Mouse (Mus musculus): Measurements from ENCODE around the gene Zfp276. TPM values are rescaled to one million over a fixed set of nuclear protein-coding genes. Genes with fewer than 3 reads are reported as not detected.
A peak's percentile ranks its signal among the peaks of the same experiment; 100 is the strongest.

The Zfp276 gene
- polyA plus RNA-seq, 1 experiment from 2014 or later, result 26.3 TPM

GRCm38 (mm10) chr8:123232553-123232952, 21.4 kb upstream of the Zfp276 start:
- H3K36me3 ChIP-seq, result peaks cover 33% of the 10 kb centered on the region
- H3K4me2 ChIP-seq (replicated peaks), result no peak overlapping the region
- H3K4me3 ChIP-seq (replicated peaks), result no peak overlapping the region
- WGBS, result 46% methylated on average over 7 of the region's 7 CpGs
- peaks cover 41% of the 10 kb centered on the region for H3K27me3 ChIP-seq
- H3K9me3 ChIP-seq, result no peaks in the 10 kb centered on the region
- peaks cover 30% of the 10 kb centered on the region for H3K4me1 ChIP-seq (replicated peaks)
- no peak for ATAC-seq
- no peak overlapping the region for H3K27ac ChIP-seq
- no peak overlapping the region for H3K9ac ChIP-seq (replicated peaks)

- H3K27ac ChIP-seq, result no peak overlapping the region
- H3K36me3 ChIP-seq, result peaks cover 26% of the 10 kb centered on the region
- H3K27me3 ChIP-seq, result peaks cover 41% of the 10 kb centered on the region
- H3K4me3 ChIP-seq (replicated peaks), result no peak overlapping the region
- H3K9ac ChIP-seq (replicated peaks), result no peak overlapping the region
- 55% methylated on average over 13 of the region's 13 CpGs for WGBS
- H3K4me2 ChIP-seq (replicated peaks), result no peak overlapping the region
- no peak for ATAC-seq
- peaks cover 30% of the 10 kb centered on the region for H3K4me1 ChIP-seq (replicated peaks)
- no peaks in the 10 kb centered on the region for H3K9me3 ChIP-seq
These were observed 20.7 kb upstream of the Zfp276 start for GRCm38 (mm10) chr8:123233300-123233699.

- 82% methylated on average over 11 of the region's 11 CpGs for whole genome bisulfite sequencing
- Histone ChIP-seq H3K4me2 (replicated peaks) (no peak overlapping the region), H3K9ac (replicated peaks) (no peak overlapping the region), H3K4me3 (replicated peaks) (no peak overlapping the region), H3K4me1 (replicated peaks) (peaks cover 30% of the 10 kb centered on the region), H3K9me3 (no peaks in the 10 kb centered on the region), H3K27me3 (peaks cover 41% of the 10 kb centered on the region), H3K27ac (no peak overlapping the region), H3K36me3 (peaks cover 21% of the 10 kb centered on the region)
- no peak for ATAC-seq
These were observed 20.2 kb upstream of the Zfp276 start for GRCm38 (mm10) chr8:123233760-123234159.

GRCm38 (mm10) chr8:123234918-123235519, 19.0 kb upstream of the Zfp276 start:
- peak overlapping the region; percentile 74 for H3K4me2 ChIP-seq (replicated peaks)
- WGBS, result 29% methylated on average over 13 of the region's 13 CpGs
- peak; percentile 12 for ATAC-seq
- peak overlapping the region; percentile 68 for H3K9ac ChIP-seq (replicated peaks)
- no peaks in the 10 kb centered on the region for H3K9me3 ChIP-seq
- peaks cover 30% of the 10 kb centered on the region for H3K4me1 ChIP-seq (replicated peaks)
- H3K27ac ChIP-seq, result no peak overlapping the region
- peak overlapping the region; percentile 42 for H3K4me3 ChIP-seq (replicated peaks)
- H3K36me3 ChIP-seq, result peaks cover 10% of the 10 kb centered on the region
- peaks cover 41% of the 10 kb centered on the region for H3K27me3 ChIP-seq

GRCm38 (mm10) chr8:123235520-123236497, 18.2 kb upstream of the Zfp276 start, which contains the start of gene Spata2l:
Gene Spata2l (minus strand): TSS chr8:123236233.
- Histone ChIP-seq H3K4me1 (replicated peaks) (peaks cover 30% of the 10 kb centered on the region), H3K27ac (no peak within 1 kb of the TSS), H3K4me3 (replicated peaks) (peak within 1 kb of the TSS; percentile 42), H3K36me3 (0 out of 2 replicates have a peak, but pooled peaks cover 3% of the 10 kb centered on the region), H3K4me2 (replicated peaks) (peak within 1 kb of the TSS; percentile 74), H3K9me3 (no peaks in the 10 kb centered on the region), H3K9ac (replicated peaks) (peak within 1 kb of the TSS; percentile 68), H3K27me3 (peaks cover 41% of the 10 kb centered on the region)
- 1% methylated on average over 56 of the region's 57 CpGs for WGBS
- ATAC-seq, result peak; percentile 73

GRCm38 (mm10) chr8:123239398-123239797, 14.6 kb upstream of the Zfp276 start:
- no peak for ATAC-seq
- Histone ChIP-seq H3K27me3 (peaks cover 27% of the 10 kb centered on the region), H3K36me3 (peaks cover 31% of the 10 kb centered on the region), H3K4me3 (replicated peaks) (no peak overlapping the region), H3K9ac (replicated peaks) (no peak overlapping the region), H3K4me2 (replicated peaks) (no peak overlapping the region), H3K27ac (no peak overlapping the region), H3K9me3 (no peaks in the 10 kb centered on the region), H3K4me1 (replicated peaks) (peaks cover 21% of the 10 kb centered on the region)
- 83% methylated on average over 10 of the region's 10 CpGs for WGBS

- no peak for ATAC-seq
- Histone ChIP-seq H3K4me1 (replicated peaks) (no peaks in the 10 kb centered on the region), H3K4me2 (replicated peaks) (no peak overlapping the region), H3K4me3 (replicated peaks) (no peak overlapping the region), H3K27ac (no peak overlapping the region), H3K36me3 (peaks cover 61% of the 10 kb centered on the region), H3K9me3 (no peaks in the 10 kb centered on the region), H3K9ac (replicated peaks) (no peak overlapping the region), H3K27me3 (no peaks in the 10 kb centered on the region)
- WGBS, result 92% methylated on average over 7 of the region's 7 CpGs
These were observed 11.7 kb upstream of the Zfp276 start for GRCm38 (mm10) chr8:123242107-123242923.

GRCm38 (mm10) chr8:123243053-123243452, 10.9 kb upstream of the Zfp276 start:
- Histone ChIP-seq H3K27ac (no peak overlapping the region), H3K36me3 (peaks cover 68% of the 10 kb centered on the region), H3K4me3 (replicated peaks) (no peak overlapping the region), H3K4me1 (replicated peaks) (no peaks in the 10 kb centered on the region), H3K27me3 (no peaks in the 10 kb centered on the region), H3K9me3 (no peaks in the 10 kb centered on the region), H3K4me2 (replicated peaks) (no peak overlapping the region), H3K9ac (replicated peaks) (no peak overlapping the region)
- no peak for ATAC-seq
- 70% methylated on average over 11 of the region's 11 CpGs for WGBS

GRCm38 (mm10) chr8:123244382-123244781, 9.6 kb upstream of the Zfp276 start:
- Histone ChIP-seq H3K4me1 (replicated peaks) (no peaks in the 10 kb centered on the region), H3K27me3 (no peaks in the 10 kb centered on the region), H3K9me3 (no peaks in the 10 kb centered on the region), H3K36me3 (peaks cover 81% of the 10 kb centered on the region), H3K27ac (no peak overlapping the region), H3K4me3 (replicated peaks) (no peak overlapping the region), H3K9ac (replicated peaks) (no peak overlapping the region), H3K4me2 (replicated peaks) (no peak overlapping the region)
- 94% methylated on average over 4 of the region's 4 CpGs for WGBS
- ATAC-seq, result no peak

GRCm38 (mm10) chr8:123245543-123245942, 8.5 kb upstream of the Zfp276 start:
- no peaks in the 10 kb centered on the region for H3K27me3 ChIP-seq
- peaks cover 93% of the 10 kb centered on the region for H3K36me3 ChIP-seq
- no peak overlapping the region for H3K4me2 ChIP-seq (replicated peaks)
- 93% methylated on average over 12 of the region's 12 CpGs for WGBS
- H3K9ac ChIP-seq (replicated peaks), result no peak overlapping the region
- H3K27ac ChIP-seq, result no peak overlapping the region
- H3K9me3 ChIP-seq, result no peaks in the 10 kb centered on the region
- no peaks in the 10 kb centered on the region for H3K4me1 ChIP-seq (replicated peaks)
- no peak for ATAC-seq
- no peak overlapping the region for H3K4me3 ChIP-seq (replicated peaks)

- H3K27ac ChIP-seq, result no peak overlapping the region
- no peak overlapping the region for H3K9ac ChIP-seq (replicated peaks)
- H3K36me3 ChIP-seq, result peaks cover 95% of the 10 kb centered on the region
- H3K4me3 ChIP-seq (replicated peaks), result no peak overlapping the region
- no peaks in the 10 kb centered on the region for H3K9me3 ChIP-seq
- H3K27me3 ChIP-seq, result no peaks in the 10 kb centered on the region
- no peak overlapping the region for H3K4me2 ChIP-seq (replicated peaks)
- WGBS, result 97% methylated on average over 6 of the region's 6 CpGs
- peaks cover 4% of the 10 kb centered on the region for H3K4me1 ChIP-seq (replicated peaks)
- no peak for ATAC-seq
These were observed 6.2 kb upstream of the Zfp276 start for GRCm38 (mm10) chr8:123247748-123248147.
